Mouse (Mus musculus) cerebellum, adult 9-11 months (tissue): Measurements from ENCODE around the gene Lrrc75a.
A peak's percentile ranks its signal among the peaks of the same experiment; 100 is the strongest.

Experiments
- DNase-seq: peaks from one replicate; pipeline ENCODE4 v3.0.0; 2022

Gene Lrrc75a

GRCm38 (mm10) chr11:62614876-62615410, 33.4 kb downstream of the Lrrc75a start:
- DNase-seq = peak; percentile 33

GRCm38 (mm10) chr11:62613657-62614365, 34.5 kb downstream of the Lrrc75a start:
- peak; percentile 88 for DNase-seq

GRCm38 (mm10) chr11:62612604-62613003, 35.7 kb downstream of the Lrrc75a start:
- DNase-seq = no peak

- DNase-seq = no peak
Observed at GRCm38 (mm10) chr11:62610304-62610703, 38.0 kb downstream of the Lrrc75a start.

GRCm38 (mm10) chr11:62608826-62609675, 39.3 kb downstream of the Lrrc75a start:
- no peak for DNase-seq

GRCm38 (mm10) chr11:62607952-62608201, 40.4 kb downstream of the Lrrc75a start:
- DNase-seq = no peak

- no peak for DNase-seq
Observed at GRCm38 (mm10) chr11:62607170-62607951, 41.0 kb downstream of the Lrrc75a start.

GRCm38 (mm10) chr11:62606299-62607169, 41.8 kb downstream of the Lrrc75a start:
- DNase-seq = peak; percentile 27

GRCm38 (mm10) chr11:62605619-62606298, 42.6 kb downstream of the Lrrc75a start:
- DNase-seq = peak; percentile 46

GRCm38 (mm10) chr11:62604886-62605618, 43.3 kb downstream of the Lrrc75a start:
- no peak for DNase-seq

GRCm38 (mm10) chr11:62604123-62604706, 44.1 kb downstream of the Lrrc75a start:
- no peak for DNase-seq

GRCm38 (mm10) chr11:62603312-62604056, 44.8 kb downstream of the Lrrc75a start:
- peak; percentile 52 for DNase-seq

GRCm38 (mm10) chr11:62602619-62603311, 45.6 kb downstream of the Lrrc75a start:
- DNase-seq = peak; percentile 98

- peak; percentile 36 for DNase-seq
Observed at GRCm38 (mm10) chr11:62601732-62602618, 46.3 kb downstream of the Lrrc75a start.

GRCm38 (mm10) chr11:62598571-62598970, 49.8 kb downstream of the Lrrc75a start:
- no peak for DNase-seq

GRCm38 (mm10) chr11:62591904-62592575, 56.3 kb downstream of the Lrrc75a start:
- DNase-seq = no peak

GRCm38 (mm10) chr11:62591026-62591425, 57.3 kb downstream of the Lrrc75a start:
- DNase-seq = peak; percentile 83
